Mouse (Mus musculus) hematopoietic stem cell, adult 5-6 weeks (primary cell): ENCODE results near the gene Traf1. TPM values are rescaled to one million over a fixed set of nuclear protein-coding genes. Genes with fewer than 3 reads are reported as not detected.

Experiments used
- ATAC-seq, 2 experiments: fragments of 125-278 bp in 1 of 2; replicated peaks in 1 of 2; 2 replicates each; pipeline ENCODE4 v1.8.0; 2016 to 2017; ENCODE audit warnings: inconsistent platforms in 2 of 2, mild to moderate bottlenecking in 2 of 2, moderate number of reproducible peaks in 2 of 2, low read depth in 1 of 2, moderate TSS enrichment in 1 of 2; ENCODE audit not compliant: low FRiP score in 2 of 2, poor library complexity in 2 of 2, severe bottlenecking in 2 of 2, insufficient read depth in 1 of 2, low TSS enrichment in 1 of 2
- total RNA-seq: library from RNA; stranded (forward); fragments of 172-1452, 232-1000 nt; gene quantifications from 2 replicates; pipeline ENCODE4 v1.2.3, GENCODE M21; 2017

Traf1 gene
- total RNA-seq, result 6.3 and 11.3 TPM in 2 replicates

- ATAC-seq, result peak; percentile 5 to 23; a peak in 1 of 4 replicates
These were observed at the start of gene Traf1 for GRCm38 (mm10) chr2:34961481-34962036. Gene Traf1, minus strand, starts transcription at chr2:34961772.

- no peak for ATAC-seq
These were observed 37.4 kb upstream of the Traf1 start for GRCm38 (mm10) chr2:34998956-34999355.

- no peak for ATAC-seq
These were observed 34.9 kb upstream of the Traf1 start for GRCm38 (mm10) chr2:34996506-34996905.

- no peak for ATAC-seq
These were observed 32.3 kb upstream of the Traf1 start for GRCm38 (mm10) chr2:34993696-34994356.

GRCm38 (mm10) chr2:34992729-34993695, 31.4 kb upstream of the Traf1 start:
- ATAC-seq, result no peak

- ATAC-seq, result no peak
These were observed 30.4 kb upstream of the Traf1 start for GRCm38 (mm10) chr2:34991966-34992365.

- ATAC-seq, result no peak
These were observed 28.2 kb upstream of the Traf1 start for GRCm38 (mm10) chr2:34989749-34990148.

- ATAC-seq, result no peak
These were observed 26.0 kb upstream of the Traf1 start for GRCm38 (mm10) chr2:34987595-34987994.

GRCm38 (mm10) chr2:34984885-34985284, 23.3 kb upstream of the Traf1 start:
- no peak for ATAC-seq

GRCm38 (mm10) chr2:34982906-34983698, 21.5 kb upstream of the Traf1 start:
- ATAC-seq, result no peak

GRCm38 (mm10) chr2:34982096-34982724, 20.6 kb upstream of the Traf1 start:
- no peak for ATAC-seq

- ATAC-seq, result 0 out of 4 replicates have a peak, but pooled peaks have one; percentile 16 to 40
These were observed 18.0 kb upstream of the Traf1 start for GRCm38 (mm10) chr2:34979459-34980011.

- ATAC-seq, result no peak
These were observed 16.7 kb upstream of the Traf1 start for GRCm38 (mm10) chr2:34978226-34978625.

GRCm38 (mm10) chr2:34976945-34977658, 15.5 kb upstream of the Traf1 start:
- peak; percentile 43 to 63 for ATAC-seq

- ATAC-seq, result peak; percentile 44 to 52; a peak in 1 of 4 replicates
These were observed 14.9 kb upstream of the Traf1 start for GRCm38 (mm10) chr2:34976447-34976846.

GRCm38 (mm10) chr2:34973087-34973486, 11.5 kb upstream of the Traf1 start:
- no peak for ATAC-seq
